Mouse (Mus musculus) spleen, postnatal 10 days (tissue): ENCODE results near the gene B3gnt9.

Experiments used
- DNase-seq, 2 experiments: peaks; one replicate each; pipeline ENCODE4 v3.0.0; 2021 to 2022; ENCODE audit warnings: low spot score in 2 of 2

The B3gnt9 gene

DNA sequence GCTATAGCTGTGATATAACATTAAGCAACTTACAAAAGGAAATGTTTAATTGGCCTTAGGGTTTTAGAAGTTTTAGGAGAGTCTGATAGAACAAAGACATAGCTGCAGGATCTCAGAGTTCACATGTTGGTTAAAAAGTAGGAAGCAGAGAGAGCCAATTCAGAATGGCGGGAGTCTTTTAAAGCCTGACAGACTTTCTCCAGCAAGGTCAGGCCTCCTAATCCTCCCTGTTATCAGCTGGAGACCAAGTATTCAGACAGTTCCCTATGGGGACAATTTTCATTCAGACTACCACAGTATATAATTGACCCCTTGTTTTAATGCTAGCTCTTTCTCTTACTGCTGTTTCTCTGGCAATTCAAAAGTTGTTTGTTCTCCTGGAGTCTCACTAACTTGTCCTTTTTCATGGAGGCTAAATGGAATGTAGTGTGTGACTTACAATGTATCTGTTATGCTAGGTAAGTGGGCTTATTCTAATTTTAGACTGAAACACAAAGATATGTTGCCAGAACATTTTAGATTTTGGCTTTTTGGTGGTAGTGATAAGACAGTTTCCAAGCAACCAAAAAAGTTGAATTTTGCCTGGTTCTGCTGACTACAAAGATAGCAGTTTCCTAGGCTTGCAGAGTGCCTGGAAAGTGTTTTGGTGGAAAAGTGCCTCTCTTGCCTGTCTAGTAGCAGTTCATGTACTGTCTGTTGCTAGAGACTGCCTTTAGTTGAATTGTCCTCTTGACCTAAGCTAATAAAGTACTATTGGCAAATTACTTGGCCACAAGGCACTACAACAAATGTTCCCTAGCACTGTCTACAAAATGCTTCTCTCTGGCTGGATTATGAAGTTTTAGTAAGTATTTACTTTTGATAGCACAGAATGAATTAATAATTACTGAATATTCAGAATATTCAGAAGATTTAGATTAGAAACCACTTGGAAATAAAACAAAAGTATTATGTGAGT lies 45.5 kb downstream of the B3gnt9 start:
- no peak for DNase-seq

DNA sequence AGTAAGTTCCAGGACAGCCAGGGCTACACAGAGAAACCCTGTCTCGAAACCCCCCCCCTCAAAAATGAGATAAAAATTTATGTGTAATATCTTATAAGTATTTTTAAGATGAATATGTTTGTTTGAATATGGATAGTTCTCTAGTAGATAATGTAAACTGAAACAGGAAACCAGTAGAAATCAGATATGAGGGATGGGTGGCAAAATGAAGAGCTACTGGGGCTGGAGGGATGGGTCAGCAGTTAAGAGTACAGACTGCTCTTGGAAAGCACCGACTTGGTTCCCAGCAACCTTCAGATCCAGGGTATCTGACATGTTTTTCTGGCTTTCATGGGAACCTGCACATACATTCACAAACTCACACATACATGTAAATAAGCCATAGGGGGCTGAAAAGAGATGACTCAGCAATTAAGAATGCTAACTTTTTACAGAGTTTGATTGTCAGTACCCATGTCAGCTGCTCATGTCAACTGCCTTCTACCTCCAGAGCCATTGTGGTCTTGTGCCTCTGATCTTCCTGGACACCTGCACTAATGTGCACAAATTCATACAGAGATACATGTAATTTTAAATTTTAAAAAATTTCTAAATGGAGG lies 47.2 kb downstream of the B3gnt9 start:
- DNase-seq = no peak

DNA sequence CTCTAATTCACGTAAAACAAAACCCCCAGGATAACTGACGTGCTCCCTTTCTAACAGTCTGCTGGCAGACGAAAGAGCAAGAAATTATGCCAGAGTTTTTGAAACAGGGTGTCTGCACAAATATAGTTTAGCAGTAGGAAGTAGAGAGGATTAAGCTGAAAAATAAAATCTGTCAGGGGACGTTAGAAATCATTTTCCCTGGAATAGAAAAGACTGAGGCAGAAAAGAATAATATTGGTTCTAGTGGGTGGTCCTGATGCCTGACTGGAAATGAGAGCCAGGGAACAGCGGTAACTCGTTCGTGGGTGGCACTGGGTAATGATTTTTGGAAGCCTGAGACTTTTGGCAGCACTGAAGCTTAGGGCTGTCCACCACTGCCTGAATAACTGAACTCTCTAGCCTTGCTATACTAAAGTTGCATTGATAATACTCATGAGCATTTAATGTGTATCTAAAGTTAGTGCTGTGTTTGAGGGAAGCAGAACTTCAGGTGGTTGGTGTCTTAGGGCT lies 48.1 kb downstream of the B3gnt9 start:
- no peak for DNase-seq

DNA sequence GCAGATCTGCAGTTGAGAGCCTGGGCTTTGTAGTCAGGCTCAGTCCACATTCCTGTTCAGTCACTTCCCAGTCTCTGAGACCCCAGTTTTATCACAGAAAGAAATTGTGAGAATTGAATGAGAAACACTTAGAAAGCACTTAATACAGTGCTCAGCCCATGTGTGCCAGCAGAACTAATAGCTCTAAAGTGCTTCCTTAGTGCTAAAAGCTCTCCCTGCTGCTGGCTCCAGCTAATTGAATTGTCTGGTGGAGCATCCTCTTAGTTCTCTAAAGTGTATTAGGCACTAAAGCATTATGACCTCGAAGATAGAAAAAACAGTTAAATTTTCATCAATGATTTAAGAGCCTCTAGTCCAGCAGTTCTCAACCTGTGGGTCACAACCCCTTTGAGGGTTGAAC lies 49.2 kb downstream of the B3gnt9 start:
- DNase-seq = no peak
